Mouse (Mus musculus) bone marrow macrophage, adult 2 months (primary cell): ENCODE data around the gene Syt11.
"Not testable (repeated sequence)": the region's sequence is repeated elsewhere in the genome, so short reads cannot be mapped to it uniquely, and the experiment has no call there.

Experiments used
- CTCF ChIP-seq: IDR thresholded peaks from 2 replicates; pipeline ENCODE4 v1.5.1; 2012; ENCODE audit warnings: low read depth, mild to moderate bottlenecking, low read length, moderate library complexity
- POLR2A ChIP-seq: IDR thresholded peaks from 2 replicates; pipeline ENCODE4 v1.6.1; 2012; ENCODE audit warnings: mild to moderate bottlenecking, low read depth, low read length, borderline replicate concordance

DNA sequence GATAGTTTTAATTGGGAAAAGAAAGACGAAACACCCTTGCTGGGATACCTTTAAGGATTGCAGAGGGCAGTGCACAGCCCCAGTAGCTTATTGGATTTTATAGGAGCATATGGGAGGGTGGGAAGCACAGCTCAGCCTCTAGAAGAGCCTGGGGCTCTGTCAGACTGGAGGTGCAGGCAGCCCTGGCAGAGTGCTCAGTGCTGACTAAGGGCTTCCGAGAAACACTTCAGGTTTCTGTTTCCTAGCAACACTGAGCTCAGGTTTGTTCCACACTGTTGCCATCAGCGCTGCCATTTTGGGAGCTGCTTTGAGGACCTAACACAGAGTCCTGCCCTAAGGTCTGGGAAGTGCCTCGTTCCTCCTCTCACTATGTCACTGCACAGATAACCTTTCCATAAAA lies 11.4 kb upstream of the Syt11 start:
- TF ChIP-seq CTCF, POLR2A: not testable (repeated sequence)
